ENCODE assay signal across 13 mouse cellular contexts in genomic region chr3:105483651-105484052, GRCm38 (mm10). TPM values are rescaled to one million over a fixed set of nuclear protein-coding genes. Genes with fewer than 3 reads are reported as not detected.
DNase-seq lines count a peak whose midpoint lies in the region; ATAC-seq and TF ChIP-seq lines count a peak whose summit lies in the region.
"Had no signal": no experiment of that assay in that cellular context is flagged by ENCODE, and none has a peak within 500 bp of the region (broad histone marks: within the 10 kb centered on the region; RNA-seq: fewer than 3 reads in every experiment).

No protein-coding gene starts in this region.

- WGBS in forebrain, embryonic 16.5 days: 31% methylated on average over 13 of the region's 13 CpGs
- 38% methylated on average over 13 of the region's 13 CpGs for WGBS in midbrain, embryonic 15.5 days
- WGBS in stomach, postnatal 0 days: 72% methylated on average over 13 of the region's 13 CpGs

- no peaks in the 10 kb centered on the region for H3K36me3 ChIP-seq in forebrain, embryonic 16.5 days (ENCODE audit: control insufficient read depth, insufficient read depth)
- no peaks in the 10 kb centered on the region for H3K36me3 ChIP-seq in midbrain, embryonic 15.5 days (replicated peaks)
- H3K36me3 ChIP-seq in stomach, postnatal 0 days (ENCODE audit: control insufficient read depth, insufficient read depth, low read length): no peaks in the 10 kb centered on the region
- H3K36me3 ChIP-seq: intestine, embryonic 15.5 days had no signal

- TF ChIP-seq EP300 in stomach, postnatal 0 days (optimal IDR thresholded peaks at IDR 0.05): no peak

- H3K4me3 ChIP-seq in forebrain, embryonic 16.5 days (replicated peaks; ENCODE audit: low read length): no peak overlapping the region
- no peak overlapping the region for H3K4me3 ChIP-seq in midbrain, embryonic 15.5 days
- H3K4me3 ChIP-seq in stomach, postnatal 0 days (ENCODE audit: low read depth, low read length): no peak overlapping the region
- H3K4me3 ChIP-seq: intestine, embryonic 15.5 days had no signal

- peak; percentile 41 for ATAC-seq in forebrain, embryonic 16.5 days
- peak; percentile 67 for ATAC-seq in midbrain, embryonic 15.5 days (replicated peaks)
- ATAC-seq in stomach, postnatal 0 days (ENCODE audit: low FRiP score, low TSS enrichment): peak; percentile 38
- ATAC-seq: intestine, embryonic 15.5 days had no signal

- peaks cover 28% of the 10 kb centered on the region for H3K4me1 ChIP-seq in forebrain, embryonic 16.5 days (replicated peaks; ENCODE audit: control insufficient read depth, insufficient read depth, low read length)
- H3K4me1 ChIP-seq in midbrain, embryonic 15.5 days: peaks cover 24% of the 10 kb centered on the region
- H3K4me1 ChIP-seq in stomach, postnatal 0 days (replicated peaks; ENCODE audit: control insufficient read depth, insufficient read depth): no peaks in the 10 kb centered on the region
- H3K4me1 ChIP-seq: intestine, embryonic 15.5 days had no signal

- DNase-seq in left cerebral cortex, postnatal 4 days: peak; percentile 57
- DNase-seq in left cerebral cortex, postnatal 25 days (ENCODE audit: low spot score in 2 of 2): no peak
- no peak for DNase-seq in stomach, postnatal 0 days (ENCODE audit: low spot score)
- DNase-seq in heart, postnatal 4 days: no peak
- no peak for DNase-seq in frontal cortex, postnatal 25 days (ENCODE audit: low spot score in 2 of 2)
- DNase-seq: adrenal gland, postnatal 14 days; heart, adult 11 months; kidney, postnatal 14 days; thymus, postnatal 4 days had no signal

- H3K4me2 ChIP-seq in forebrain, embryonic 16.5 days (ENCODE audit: low read length): peak overlapping the region; percentile 16; the same call in 1 of the 2 replicates
- H3K4me2 ChIP-seq in midbrain, embryonic 15.5 days: peak overlapping the region; percentile 8
- H3K4me2 ChIP-seq in stomach, postnatal 0 days (replicated peaks; ENCODE audit: low read depth): no peak overlapping the region
- H3K4me2 ChIP-seq: intestine, embryonic 15.5 days had no signal

- H3K9me3 ChIP-seq in forebrain, embryonic 16.5 days (ENCODE audit: control insufficient read depth, low read length): no peaks in the 10 kb centered on the region
- H3K9me3 ChIP-seq in midbrain, embryonic 15.5 days: no peaks in the 10 kb centered on the region
- no peaks in the 10 kb centered on the region for H3K9me3 ChIP-seq in stomach, postnatal 0 days (ENCODE audit: control insufficient read depth, low read length)
- H3K9me3 ChIP-seq: intestine, embryonic 15.5 days had no signal

- no peak overlapping the region for H3K27ac ChIP-seq in forebrain, embryonic 16.5 days (ENCODE audit: low read length)
- H3K27ac ChIP-seq in midbrain, embryonic 15.5 days: no peak overlapping the region
- H3K27ac ChIP-seq in stomach, postnatal 0 days (replicated peaks): no peak overlapping the region
- H3K27ac ChIP-seq: intestine, embryonic 15.5 days; liver, embryonic 14.5 days had no signal

- no peaks in the 10 kb centered on the region for H3K27me3 ChIP-seq in forebrain, embryonic 16.5 days (replicated peaks; ENCODE audit: control insufficient read depth, insufficient read depth, low read length)
- H3K27me3 ChIP-seq in midbrain, embryonic 15.5 days (replicated peaks): no peaks in the 10 kb centered on the region
- no peaks in the 10 kb centered on the region for H3K27me3 ChIP-seq in stomach, postnatal 0 days (ENCODE audit: control insufficient read depth, insufficient read depth, low read length)
- H3K27me3 ChIP-seq: intestine, embryonic 15.5 days had no signal

- no peak overlapping the region for H3K9ac ChIP-seq in forebrain, embryonic 16.5 days (replicated peaks; ENCODE audit: low read depth, low read length)
- no peak overlapping the region for H3K9ac ChIP-seq in midbrain, embryonic 15.5 days
- H3K9ac ChIP-seq in stomach, postnatal 0 days (ENCODE audit: low read length): no peak overlapping the region
- H3K9ac ChIP-seq: intestine, embryonic 15.5 days; liver, embryonic 14.5 days had no signal

- no peak for TF ChIP-seq CTCF in stomach, postnatal 0 days (IDR thresholded peaks at IDR 0.05; ENCODE audit: low read depth)

- intact Hi-C loops in left cerebral cortex, postnatal 4 days (cut with DNase I): no loop called here
- intact Hi-C loops in left cerebral cortex, postnatal 25 days (cut with DNase I): no loop called here

RNA-seq across cellular contexts. Expression of gene Kcnd3, which starts 31.5 kb away (rescaled TPM):
- total RNA-seq in left cerebral cortex, postnatal 4 days (2021): 10 to 100 TPM; 35.8 to 41.2 TPM
- 10 to 100 TPM; 49.4 to 55.7 TPM for total RNA-seq in left cerebral cortex, postnatal 25 days (2021)
- polyA plus RNA-seq in forebrain, embryonic 16.5 days (2015; fragmentation: Nextera tagmentation; extraction: Ambion mirVana): 7.6 and 8.6 TPM in 2 replicates
- 12.5 and 12.8 TPM in 2 replicates for polyA plus RNA-seq in midbrain, embryonic 15.5 days (2015; fragmentation: Nextera tagmentation; extraction: Ambion mirVana)
- 2.4 and 2.7 TPM in 2 replicates for polyA plus RNA-seq in stomach, postnatal 0 days (2015; fragmentation: Nextera tagmentation; extraction: Ambion mirVana)
- 1 to 10 TPM in 1 of 2 experiments, under 1 TPM in 1; 0.90 to 1.0 TPM for total RNA-seq in heart, postnatal 4 days (2021)

Comparison
In these comparisons a context has a peak if more than half of its experiments do, and no peak if none do; other contexts are left out.
1. RNA of gene Kcnd3, which starts 31.5 kb away (total RNA-seq): 49.4 to 55.7 TPM in left cerebral cortex, postnatal 25 days and 35.8 to 41.2 TPM in left cerebral cortex, postnatal 4 days; 0.90 to 1.0 TPM in heart, postnatal 4 days; every median in the first group is over 10 times any median in the second.
2. Peak in every context shown above with its lines, with median percentiles within 50 percentile points of each other: ATAC-seq.